Mouse (Mus musculus): ENCODE measurements at regions not wholly inside any gene's neighbourhood (a gene's known extent, or its start where the extent isn't known, plus 50 kb on each side); places are given as distances from the start of the nearest gene placed in this dataset.
A peak's percentile ranks its signal among the peaks of the same experiment; 100 is the strongest.

DNA sequence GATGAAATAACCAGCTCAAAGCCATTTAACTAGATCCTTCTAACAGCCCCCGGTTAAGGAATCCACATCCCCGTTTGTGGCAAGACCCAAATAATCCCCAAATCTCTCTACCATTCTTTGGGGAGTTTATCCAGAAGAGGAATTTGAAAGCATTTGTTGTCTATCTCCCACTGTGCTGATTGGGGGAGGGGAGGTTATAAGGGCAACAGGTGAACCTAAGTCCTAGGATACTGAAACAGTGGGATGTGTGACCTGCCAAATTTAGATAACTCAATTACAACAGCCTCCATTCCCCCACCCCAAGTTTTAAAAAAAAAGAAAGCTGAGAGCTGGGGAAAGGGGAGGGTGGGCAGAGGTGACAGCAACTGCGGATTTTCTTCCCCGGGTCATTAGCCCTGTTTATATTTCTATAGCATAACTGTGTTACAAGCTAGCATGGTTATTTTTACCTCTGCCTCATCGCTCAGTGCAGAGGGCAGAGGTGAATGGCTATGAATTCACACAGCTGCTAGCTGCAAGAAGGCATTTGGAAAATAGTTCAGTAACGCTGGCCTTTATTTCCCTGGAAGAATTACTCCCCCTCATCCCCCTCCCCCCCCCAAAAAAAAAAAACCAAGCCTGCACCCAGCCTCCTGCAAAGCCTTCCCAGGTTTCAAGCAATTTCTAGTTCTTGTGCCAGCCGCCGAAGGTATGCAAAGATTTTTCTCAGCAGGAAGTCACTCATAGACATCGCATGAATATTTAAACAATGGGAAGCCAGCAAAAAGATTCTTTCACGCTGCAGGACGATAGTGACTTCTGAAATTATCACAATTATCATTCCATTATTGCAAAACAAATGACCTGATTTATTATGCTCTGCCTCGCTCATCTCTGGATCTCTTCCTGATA lies 388.5 kb upstream of the Acvr2a start:
- no peak overlapping the region for H3K4me2 ChIP-seq (ENCODE audit: low read depth, severe bottlenecking)
- H3K27me3 ChIP-seq (ENCODE audit: control insufficient read depth, insufficient read depth, low read length): no peaks in the 10 kb centered on the region
- DNase-seq (ENCODE audit: low spot score): no peak
- H3K9me3 ChIP-seq (ENCODE audit: control insufficient read depth, low read length): no peaks in the 10 kb centered on the region
- peak; percentile 70; the same call in 1 of the 2 replicates for ATAC-seq (ENCODE audit: insufficient number of reproducible peaks, low FRiP score, low TSS enrichment, low read depth)
- WGBS: 34% methylated on average over 12 of the region's 12 CpGs
- H3K9ac ChIP-seq (ENCODE audit: low read length): no peak overlapping the region
- peaks cover 5% of the 10 kb centered on the region for H3K4me1 ChIP-seq (ENCODE audit: control insufficient read depth, insufficient read depth, low read length)
- H3K36me3 ChIP-seq (ENCODE audit: control insufficient read depth, insufficient read depth, low read length): no peaks in the 10 kb centered on the region
- no peak overlapping the region for H3K4me3 ChIP-seq (ENCODE audit: low read depth, low read length)
- H3K27ac ChIP-seq (replicated peaks; ENCODE audit: low read depth, low read length): no peak overlapping the region

DNA sequence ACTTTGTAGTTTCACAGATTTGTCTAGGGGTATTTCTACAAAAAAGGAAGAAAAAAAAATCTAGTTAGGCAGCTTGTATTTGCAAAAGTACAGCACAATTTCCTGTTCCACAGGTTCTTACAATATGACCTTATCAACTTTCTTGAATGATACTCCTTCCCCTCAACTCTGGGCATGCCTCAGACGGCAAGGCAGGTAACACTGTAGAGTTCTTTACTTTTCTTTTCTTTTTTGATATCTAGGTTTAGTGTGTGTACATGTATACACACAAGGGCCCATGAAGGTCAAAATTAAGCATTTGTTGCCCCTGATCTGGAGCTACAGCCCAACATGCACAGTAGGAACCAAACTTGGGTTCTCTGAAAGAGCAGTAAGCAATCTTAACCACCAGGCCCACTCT lies 381.4 kb upstream of the Acvr2a start:
- no peak for ATAC-seq (ENCODE audit: insufficient number of reproducible peaks, low FRiP score, low TSS enrichment, low read depth)

DNA sequence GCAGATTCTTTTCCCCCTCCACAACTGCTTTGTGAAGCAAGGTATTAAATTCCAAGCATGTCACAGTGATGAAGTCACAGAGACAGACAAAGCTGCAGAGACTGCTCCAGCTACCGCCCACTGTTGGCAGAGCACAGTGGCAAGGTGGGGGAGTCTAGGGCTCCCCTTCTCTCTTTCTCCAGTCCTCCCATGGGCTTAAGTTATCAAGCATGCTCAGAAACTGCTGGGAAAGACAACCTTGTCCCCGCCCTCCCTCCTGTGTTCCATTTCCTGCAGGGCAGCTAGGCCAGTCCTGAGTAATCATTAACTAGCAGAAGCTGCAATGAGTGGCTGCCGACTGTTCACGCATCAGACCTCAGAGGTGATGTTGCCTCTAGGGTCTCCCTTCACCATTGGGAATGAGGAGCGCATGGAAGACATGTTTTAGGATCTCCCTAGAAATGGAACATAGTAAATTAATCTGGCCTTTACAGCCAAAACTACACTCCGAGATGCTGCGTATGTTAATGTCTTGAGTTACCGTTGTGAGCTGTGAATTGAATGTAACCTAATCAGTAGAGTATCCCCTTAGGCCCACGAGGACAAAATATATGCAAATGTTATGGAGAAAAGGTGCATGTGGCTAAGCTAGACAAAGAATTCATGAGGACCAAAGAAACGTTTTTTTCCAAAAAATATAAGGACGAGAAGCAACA lies 372.5 kb upstream of the Acvr2a start:
- Histone ChIP-seq H3K9me3 (ENCODE audit: control insufficient read depth, low read length) (no peaks in the 10 kb centered on the region), H3K27me3 (ENCODE audit: control insufficient read depth, insufficient read depth, low read length) (no peaks in the 10 kb centered on the region), H3K4me2 (ENCODE audit: low read depth, severe bottlenecking) (no peak overlapping the region), H3K36me3 (ENCODE audit: control insufficient read depth, insufficient read depth, low read length) (no peaks in the 10 kb centered on the region), H3K27ac (replicated peaks; ENCODE audit: low read depth, low read length) (no peak overlapping the region), H3K9ac (ENCODE audit: low read length) (no peak overlapping the region), H3K4me1 (ENCODE audit: control insufficient read depth, insufficient read depth, low read length) (peaks cover 8% of the 10 kb centered on the region), H3K4me3 (ENCODE audit: low read depth, low read length) (no peak overlapping the region)
- WGBS: 48% methylated on average over 11 of the region's 11 CpGs
- peak; percentile 69 for ATAC-seq (ENCODE audit: insufficient number of reproducible peaks, low FRiP score, low TSS enrichment, low read depth)
- DNase-seq (ENCODE audit: low spot score): peak; percentile 57

More for the DNA sequence above, 381.4 kb upstream of the Acvr2a start:
- H3K4me1 ChIP-seq (ENCODE audit: control insufficient read depth, insufficient read depth, low read length): no peaks in the 10 kb centered on the region
- H3K36me3 ChIP-seq (ENCODE audit: control insufficient read depth, insufficient read depth, low read length): no peaks in the 10 kb centered on the region
- WGBS: 68% methylated on average over 1 of the region's 1 CpGs
- H3K4me3 ChIP-seq (ENCODE audit: low read depth, low read length): no peak overlapping the region
- no peak overlapping the region for H3K27ac ChIP-seq (replicated peaks; ENCODE audit: low read depth, low read length)
- no peaks in the 10 kb centered on the region for H3K9me3 ChIP-seq (ENCODE audit: control insufficient read depth, low read length)
- no peak overlapping the region for H3K9ac ChIP-seq (ENCODE audit: low read length)
- no peak overlapping the region for H3K4me2 ChIP-seq (ENCODE audit: low read depth, severe bottlenecking)
- no peaks in the 10 kb centered on the region for H3K27me3 ChIP-seq (ENCODE audit: control insufficient read depth, insufficient read depth, low read length)
- no peak for DNase-seq (ENCODE audit: low spot score)

DNA sequence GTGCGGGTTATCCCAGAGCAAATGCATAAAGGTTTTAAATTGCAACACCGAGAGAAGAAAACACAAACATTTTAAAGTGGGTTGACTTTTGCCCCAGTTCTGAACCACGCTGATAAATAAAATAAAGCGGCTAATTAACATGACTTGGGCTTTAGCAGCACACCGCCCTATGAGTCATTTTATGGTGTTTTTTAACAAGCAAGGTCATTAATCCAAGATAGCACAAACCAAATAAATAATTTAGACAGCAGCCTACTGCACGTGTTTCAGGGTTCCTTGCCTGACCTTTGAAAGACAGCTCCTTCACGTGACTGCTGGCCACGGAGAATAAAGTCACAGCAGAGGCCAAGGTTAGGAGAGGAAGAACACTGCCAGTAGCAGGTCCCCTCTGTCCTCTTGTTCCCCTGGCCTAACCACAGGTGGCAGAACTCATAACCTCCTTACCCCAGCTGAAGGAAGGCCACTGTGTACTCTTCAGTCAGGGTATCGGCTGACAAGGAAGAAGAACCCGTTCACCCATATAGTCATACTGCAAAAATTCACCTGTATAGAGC lies 371.8 kb upstream of the Acvr2a start:
- Histone ChIP-seq H3K27me3 (ENCODE audit: control insufficient read depth, insufficient read depth, low read length) (no peaks in the 10 kb centered on the region), H3K4me3 (ENCODE audit: low read depth, low read length) (no peak overlapping the region), H3K36me3 (ENCODE audit: control insufficient read depth, insufficient read depth, low read length) (no peaks in the 10 kb centered on the region), H3K9ac (ENCODE audit: low read length) (no peak overlapping the region), H3K4me1 (ENCODE audit: control insufficient read depth, insufficient read depth, low read length) (peaks cover 9% of the 10 kb centered on the region), H3K27ac (replicated peaks; ENCODE audit: low read depth, low read length) (no peak overlapping the region), H3K9me3 (ENCODE audit: control insufficient read depth, low read length) (no peaks in the 10 kb centered on the region), H3K4me2 (ENCODE audit: low read depth, severe bottlenecking) (no peak overlapping the region)
- DNase-seq (ENCODE audit: low spot score) (peak; percentile 27), ATAC-seq (ENCODE audit: insufficient number of reproducible peaks, low FRiP score, low TSS enrichment, low read depth) (no peak)
- WGBS: 45% methylated on average over 10 of the region's 10 CpGs

DNA sequence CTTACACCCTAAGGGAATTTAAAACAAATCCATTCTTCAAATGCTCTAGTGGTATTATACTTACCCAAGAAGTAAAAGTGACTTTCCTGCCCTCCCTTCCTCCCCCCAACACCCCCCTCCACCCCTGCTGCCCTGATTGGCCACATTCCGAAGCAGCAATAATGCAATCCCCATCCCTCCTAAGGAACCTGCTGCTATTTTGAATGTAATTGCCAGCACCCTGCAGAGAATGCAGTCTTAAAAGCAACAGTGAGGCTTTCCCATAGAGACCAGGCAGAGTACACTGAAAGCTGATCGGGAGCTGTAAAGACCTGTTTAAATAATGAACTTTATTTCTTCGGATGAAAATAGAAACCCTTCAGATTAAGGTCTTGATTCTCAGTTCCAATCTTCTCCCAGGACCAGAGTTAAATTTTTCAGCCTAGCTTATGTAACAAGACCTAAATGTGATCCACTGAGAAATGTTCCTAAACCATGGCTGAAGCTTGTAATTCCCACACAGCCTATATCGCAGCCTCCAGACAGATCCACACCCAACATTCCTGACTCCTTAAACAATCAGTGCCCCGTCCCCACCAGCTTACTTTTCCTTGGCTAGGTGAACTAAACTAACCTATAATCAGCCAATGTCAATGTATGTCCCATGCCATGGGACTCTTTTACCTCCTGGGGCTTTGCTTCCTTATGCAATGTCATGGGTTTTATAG lies 367.9 kb upstream of the Acvr2a start:
- H3K4me2 ChIP-seq (ENCODE audit: low read depth, severe bottlenecking): no peak overlapping the region
- 25% methylated on average over 5 of the region's 5 CpGs for WGBS
- H3K4me3 ChIP-seq (ENCODE audit: low read depth, low read length): no peak overlapping the region
- H3K4me1 ChIP-seq (ENCODE audit: control insufficient read depth, insufficient read depth, low read length): peaks cover 7% of the 10 kb centered on the region
- no peaks in the 10 kb centered on the region for H3K27me3 ChIP-seq (ENCODE audit: control insufficient read depth, insufficient read depth, low read length)
- no peaks in the 10 kb centered on the region for H3K9me3 ChIP-seq (ENCODE audit: control insufficient read depth, low read length)
- no peaks in the 10 kb centered on the region for H3K36me3 ChIP-seq (ENCODE audit: control insufficient read depth, insufficient read depth, low read length)
- ATAC-seq (ENCODE audit: insufficient number of reproducible peaks, low FRiP score, low TSS enrichment, low read depth): no peak
- H3K27ac ChIP-seq (replicated peaks; ENCODE audit: low read depth, low read length): no peak overlapping the region
- no peak for DNase-seq (ENCODE audit: low spot score)
- no peak overlapping the region for H3K9ac ChIP-seq (ENCODE audit: low read length)

DNA sequence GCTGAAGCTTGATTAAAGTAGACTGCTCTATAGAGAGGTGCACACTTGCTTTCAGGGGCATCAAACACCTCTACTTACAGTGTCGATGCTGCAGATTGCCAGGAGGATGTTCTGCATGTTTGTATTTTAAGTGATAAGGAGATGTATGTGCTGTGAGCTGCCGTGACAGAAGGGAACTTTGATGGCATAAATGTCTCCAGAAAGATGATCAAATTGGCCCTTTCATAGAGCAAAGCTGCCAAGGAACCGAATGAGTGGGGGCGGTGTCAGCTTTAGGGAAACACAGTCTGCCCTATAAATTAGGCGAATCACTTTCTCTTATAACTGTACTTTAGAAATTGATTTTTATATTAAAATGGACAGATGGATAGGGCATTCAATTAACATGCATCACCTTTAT lies 367.3 kb upstream of the Acvr2a start:
- ATAC-seq (ENCODE audit: insufficient number of reproducible peaks, low FRiP score, low TSS enrichment, low read depth): no peak
- WGBS: 80% methylated on average over 5 of the region's 5 CpGs
- no peak overlapping the region for H3K4me3 ChIP-seq (ENCODE audit: low read depth, low read length)

DNA sequence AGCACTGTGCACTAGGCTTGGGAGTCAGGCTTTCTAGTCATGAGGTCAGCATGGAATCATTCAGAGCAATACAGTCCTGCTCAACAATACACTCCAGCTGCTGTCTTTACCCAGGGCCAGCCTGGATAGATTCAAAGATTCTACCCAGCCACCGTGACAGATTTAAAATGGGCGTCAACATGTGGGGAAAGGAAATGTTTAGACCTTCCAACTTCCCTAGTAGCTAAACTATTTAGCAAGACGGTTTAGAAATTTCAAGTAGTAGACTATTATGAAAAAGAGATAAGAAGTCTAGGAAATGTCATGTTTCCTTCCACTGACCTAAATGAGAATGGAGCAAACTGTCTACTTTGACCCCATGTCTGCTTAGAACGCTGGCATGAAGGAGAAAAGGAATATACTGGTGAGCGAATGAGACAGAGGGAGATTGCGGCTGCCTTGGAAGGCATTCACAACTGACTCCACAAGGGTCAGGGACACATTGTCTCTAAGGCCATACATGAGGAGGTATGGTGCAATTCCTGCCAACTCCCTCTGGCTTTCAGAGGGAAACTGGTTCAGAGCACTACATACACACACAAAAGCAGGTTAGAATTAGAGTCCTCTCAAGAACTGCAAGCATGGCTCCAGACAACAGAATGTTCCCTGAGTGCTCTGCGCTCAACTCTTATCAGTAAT lies 364.6 kb upstream of the Acvr2a start:
- WGBS: 92% methylated on average over 7 of the region's 7 CpGs
- H3K27ac ChIP-seq (replicated peaks; ENCODE audit: low read depth, low read length): no peak overlapping the region
- DNase-seq (ENCODE audit: low spot score): no peak
- no peaks in the 10 kb centered on the region for H3K27me3 ChIP-seq (ENCODE audit: control insufficient read depth, insufficient read depth, low read length)
- no peaks in the 10 kb centered on the region for H3K9me3 ChIP-seq (ENCODE audit: control insufficient read depth, low read length)
- ATAC-seq (ENCODE audit: insufficient number of reproducible peaks, low FRiP score, low TSS enrichment, low read depth): no peak
- H3K4me1 ChIP-seq (ENCODE audit: control insufficient read depth, insufficient read depth, low read length): 0 out of 2 replicates have a peak, but pooled peaks cover 2% of the 10 kb centered on the region
- H3K4me3 ChIP-seq (ENCODE audit: low read depth, low read length): no peak overlapping the region
- H3K9ac ChIP-seq (ENCODE audit: low read length): no peak overlapping the region
- H3K36me3 ChIP-seq (ENCODE audit: control insufficient read depth, insufficient read depth, low read length): no peaks in the 10 kb centered on the region
- no peak overlapping the region for H3K4me2 ChIP-seq (ENCODE audit: low read depth, severe bottlenecking)

More for the DNA sequence above, 367.3 kb upstream of the Acvr2a start:
- Histone ChIP-seq H3K36me3 (ENCODE audit: control insufficient read depth, insufficient read depth, low read length) (no peaks in the 10 kb centered on the region), H3K4me2 (ENCODE audit: low read depth, severe bottlenecking) (no peak overlapping the region), H3K27ac (replicated peaks; ENCODE audit: low read depth, low read length) (no peak overlapping the region), H3K9me3 (ENCODE audit: control insufficient read depth, low read length) (no peaks in the 10 kb centered on the region), H3K27me3 (ENCODE audit: control insufficient read depth, insufficient read depth, low read length) (no peaks in the 10 kb centered on the region), H3K9ac (ENCODE audit: low read length) (no peak overlapping the region), H3K4me1 (ENCODE audit: control insufficient read depth, insufficient read depth, low read length) (peaks cover 4% of the 10 kb centered on the region)
- DNase-seq (ENCODE audit: low spot score): no peak
